Mouse (Mus musculus): Measurements from ENCODE around the gene Ascc1.

DNA sequence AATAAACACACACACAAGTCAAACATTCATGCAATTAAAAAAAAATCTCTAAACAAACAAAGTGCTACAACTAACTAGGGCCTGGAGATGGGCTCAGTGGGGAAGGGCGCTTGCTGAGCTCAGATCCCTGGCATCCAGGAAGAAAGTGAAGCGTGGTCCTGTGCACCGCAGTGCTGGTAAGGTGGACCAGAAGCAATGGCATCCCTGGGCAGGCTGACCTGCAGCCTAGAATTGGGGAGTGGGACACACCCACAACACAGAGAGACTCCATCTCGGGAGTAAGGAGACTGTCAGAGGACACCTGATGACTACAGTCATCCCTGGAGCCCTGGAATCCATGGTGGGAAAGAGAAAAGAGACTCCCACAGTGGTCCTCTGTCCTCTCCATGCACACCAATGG is 29.2 kb upstream of the Ascc1 start:
- TF ChIP-seq POLR2AphosphoS2 (IDR thresholded peaks at IDR 0.05; ENCODE audit: low read length) (no peak), EP300 (IDR thresholded peaks at IDR 0.05; ENCODE audit: low read depth in 1 of 2, low read length in 2 of 2) (no peak), ZMIZ1 (IDR thresholded peaks at IDR 0.05; ENCODE audit: low read depth, low read length) (no peak), TCF12 (IDR thresholded peaks at IDR 0.05; ENCODE audit: low read depth, low read length) (no peak), MYB (IDR thresholded peaks at IDR 0.05; ENCODE audit: low read depth, low read length) (no peak)
